Mouse (Mus musculus) bone marrow macrophage, adult 2 months (primary cell): ENCODE data around the gene Zfp618.

Source experiments
- CTCF ChIP-seq: IDR thresholded peaks from 2 replicates; pipeline ENCODE4 v1.5.1; 2012; ENCODE audit warnings: low read depth, mild to moderate bottlenecking, low read length, moderate library complexity
- POLR2A ChIP-seq: IDR thresholded peaks from 2 replicates; pipeline ENCODE4 v1.6.1; 2012; ENCODE audit warnings: mild to moderate bottlenecking, low read depth, low read length, borderline replicate concordance

DNA sequence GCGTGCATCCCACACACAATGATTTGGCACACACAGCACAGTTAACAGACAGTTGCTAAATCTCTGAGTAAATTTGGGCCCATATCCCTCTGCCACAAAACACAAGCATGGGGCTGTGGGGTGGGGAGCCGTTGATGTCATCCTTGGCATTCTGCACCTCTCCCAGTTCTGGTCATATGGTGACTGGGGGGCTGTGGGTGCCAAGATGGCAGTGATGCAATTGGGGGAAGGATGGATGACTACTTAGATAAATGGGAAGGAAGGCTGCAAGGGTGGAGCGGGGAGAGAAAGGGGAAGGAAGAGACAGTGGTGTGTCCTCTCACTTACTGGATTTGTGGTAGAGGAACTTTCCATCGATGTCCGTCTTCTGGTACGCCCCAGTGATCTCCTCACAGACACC, 185.8 kb downstream of the Zfp618 start:
- TF ChIP-seq POLR2A (no peak), CTCF (no peak)
